Mouse (Mus musculus) lung, embryonic 16.5 days (tissue): ENCODE measurements at regions not wholly inside any gene's neighbourhood (a gene's known extent, or its start where the extent isn't known, plus 50 kb on each side); places are given as distances from the start of the nearest gene placed in this dataset.

Source experiments
- ATAC-seq: fragments of 200-750 bp; cut with Nextera tagmentation; 2 replicates; pipeline ENCODE4 v1.8.0; 2017; ENCODE audit warnings: low read depth, mild to moderate bottlenecking, moderate library complexity
- H3K27ac ChIP-seq: fragments of 300-500 bp; sonication (generic); 2 replicates; pipeline ENCODE4 v1.5.1; 2014; ENCODE audit warnings: mild to moderate bottlenecking, control low read depth, low read length
- H3K27me3 ChIP-seq: fragments of 300-500 bp; sonication (generic); 2 replicates; pipeline ENCODE4 v1.6.1; 2014; ENCODE audit warnings: low read depth, low read length, mixed read lengths; ENCODE audit not compliant: control insufficient read depth, insufficient read depth
- H3K36me3 ChIP-seq: fragments of 300-500 bp; sonication (generic); 2 replicates; pipeline ENCODE4 v1.6.1; 2014; ENCODE audit warnings: low read length; ENCODE audit not compliant: control insufficient read depth, insufficient read depth
- H3K4me1 ChIP-seq: fragments of 300-500 bp; sonication (generic); replicated peaks from 2 replicates; pipeline ENCODE4 v1.6.1; 2014; ENCODE audit warnings: low read length, mixed read lengths; ENCODE audit not compliant: control insufficient read depth, insufficient read depth
- H3K4me2 ChIP-seq: fragments of 300-500 bp; sonication (generic); 2 replicates; pipeline ENCODE4 v1.6.1; 2014; ENCODE audit warnings: low read depth, low read length, control low read depth
- H3K4me3 ChIP-seq: fragments of 300-500 bp; sonication (generic); 2 replicates; pipeline ENCODE4 v1.5.1; 2014; ENCODE audit warnings: mild to moderate bottlenecking, low read length, control low read depth
- H3K9ac ChIP-seq: fragments of 300-500 bp; sonication (generic); 2 replicates; pipeline ENCODE4 v1.6.1; 2014; ENCODE audit warnings: low read length, control low read depth
- H3K9me3 ChIP-seq: fragments of 300-500 bp; sonication (generic); 2 replicates; pipeline ENCODE4 v1.6.1; 2016; ENCODE audit warnings: low read length; ENCODE audit not compliant: control insufficient read depth
- WGBS: fragments of 180-500 bp; shearing (Covaris S2); extraction: QIAGEN DNeasy Blood & Tissue Kit; methylation state at CpG from one replicate; pipeline ENCODE4 v1.1.7; 2014; 5-methylcytosine and 5-hydroxymethylcytosine counted together

DNA sequence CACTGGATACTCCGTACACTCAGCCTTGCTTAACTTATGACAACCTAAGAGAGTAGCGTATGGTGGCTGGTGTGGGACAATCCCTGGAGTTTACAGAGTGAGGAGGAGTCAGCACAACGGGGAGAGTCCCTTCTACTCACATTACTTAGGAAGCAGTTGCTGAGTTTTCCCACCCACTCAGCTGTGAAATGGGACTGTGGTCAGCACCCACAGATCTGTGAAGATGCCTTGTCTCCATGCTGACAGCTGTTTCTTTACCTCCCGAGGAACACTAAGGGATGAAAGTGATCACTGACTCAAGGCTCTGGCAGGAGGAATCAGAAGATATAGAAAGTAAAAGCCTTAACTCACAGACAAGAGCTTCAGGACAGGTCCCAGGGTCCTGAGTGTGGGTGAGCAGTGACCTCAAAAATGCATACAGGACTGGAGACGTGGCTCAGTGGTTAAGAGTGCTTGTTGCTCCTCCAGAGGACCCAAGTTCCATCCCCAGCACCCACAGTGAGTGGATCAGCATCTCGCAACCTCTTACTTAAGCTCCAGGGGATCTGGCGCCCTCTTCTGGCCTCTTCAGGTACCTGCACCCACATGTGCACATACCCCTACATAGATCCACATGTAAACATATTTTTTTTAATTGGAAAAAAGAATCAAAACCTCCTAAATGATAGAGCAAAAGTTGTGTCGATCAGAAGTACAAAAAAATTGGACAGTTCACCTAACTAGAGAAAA is 97.8 kb downstream of the Kctd15 start:
- no peak overlapping the region for H3K9ac ChIP-seq
- no peaks in the 10 kb centered on the region; the same call in 1 of the 2 replicates for H3K9me3 ChIP-seq
- ATAC-seq, result no peak
- no peaks in the 10 kb centered on the region for H3K27me3 ChIP-seq
- H3K27ac ChIP-seq, result no peak overlapping the region
- no peaks in the 10 kb centered on the region for H3K36me3 ChIP-seq
- no peak overlapping the region for H3K4me3 ChIP-seq
- no peaks in the 10 kb centered on the region; the same call in 1 of the 2 replicates for H3K4me1 ChIP-seq
- H3K4me2 ChIP-seq, result no peak overlapping the region
- WGBS, result 77% methylated on average over 8 of the region's 8 CpGs

DNA sequence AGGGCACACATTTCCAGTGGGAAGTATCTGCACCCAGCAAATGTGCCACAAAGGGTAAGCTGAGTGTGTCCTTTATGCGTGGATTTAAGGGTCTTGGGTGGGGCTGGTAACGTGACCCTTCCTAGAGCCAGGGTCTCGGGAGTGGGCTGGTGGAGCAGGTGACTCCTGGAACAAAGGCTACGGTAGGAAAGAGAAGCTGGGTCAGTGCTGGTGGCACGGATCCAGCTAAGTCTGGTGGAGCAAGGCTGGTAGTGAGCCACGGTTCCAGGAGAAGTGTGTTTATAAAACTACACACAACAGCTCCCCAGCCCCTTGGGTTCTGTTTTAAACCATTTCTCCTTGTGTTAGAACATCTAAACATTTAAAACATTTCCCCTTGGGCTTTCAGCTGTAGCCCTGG is 101.3 kb downstream of the Kctd15 start:
- Histone ChIP-seq H3K27me3 (no peaks in the 10 kb centered on the region), H3K36me3 (no peaks in the 10 kb centered on the region), H3K27ac (no peak overlapping the region), H3K9ac (no peak overlapping the region), H3K4me1 (no peaks in the 10 kb centered on the region; the same call in 1 of the 2 replicates), H3K4me3 (no peak overlapping the region), H3K9me3 (no peaks in the 10 kb centered on the region; the same call in 1 of the 2 replicates), H3K4me2 (no peak overlapping the region)
- 50% methylated on average over 6 of the region's 6 CpGs for WGBS
- ATAC-seq, result peak; percentile 28; the same call in 1 of the 2 replicates

DNA sequence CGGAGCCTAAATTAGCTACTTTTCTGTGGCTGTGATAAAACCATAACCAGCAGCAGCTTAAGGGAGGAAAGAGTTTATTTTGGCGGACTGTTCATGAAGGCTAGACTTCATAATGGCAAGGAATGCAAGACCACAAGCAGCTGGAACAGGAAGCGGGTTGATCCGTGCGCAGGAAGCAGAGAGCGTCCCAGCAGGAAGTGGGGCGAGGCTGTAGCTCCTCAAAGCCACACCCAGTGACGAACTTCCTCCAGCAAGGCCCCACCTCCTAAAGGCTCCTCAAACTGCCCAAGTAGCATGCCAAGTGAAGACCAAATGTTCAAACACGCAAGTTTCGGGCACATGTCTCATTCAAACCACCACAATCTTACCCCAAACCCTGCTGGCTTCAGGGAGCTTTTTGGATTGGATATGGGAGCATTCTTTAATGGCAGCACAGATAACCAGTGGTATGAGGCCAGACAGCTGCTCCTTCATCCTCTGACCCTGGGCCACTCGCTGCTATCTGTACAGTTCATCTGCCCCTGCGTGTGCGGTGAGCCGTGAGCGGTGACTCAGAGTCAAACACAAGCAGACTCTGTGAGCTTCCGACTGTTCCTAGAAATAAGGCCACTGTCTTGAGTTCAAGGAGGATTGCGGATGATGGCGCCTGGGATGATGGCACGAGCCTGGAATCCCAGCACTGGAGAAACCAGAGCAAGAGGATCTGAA is 109.8 kb downstream of the Kctd15 start:
- no peaks in the 10 kb centered on the region for H3K9me3 ChIP-seq
- H3K4me2 ChIP-seq, result no peak overlapping the region
- 68% methylated on average over 19 of the region's 19 CpGs for WGBS
- ATAC-seq, result no peak
- H3K4me3 ChIP-seq, result no peak overlapping the region
- H3K4me1 ChIP-seq, result no peaks in the 10 kb centered on the region
- H3K36me3 ChIP-seq, result no peaks in the 10 kb centered on the region
- no peak overlapping the region for H3K9ac ChIP-seq
- no peaks in the 10 kb centered on the region for H3K27me3 ChIP-seq
- no peak overlapping the region for H3K27ac ChIP-seq

DNA sequence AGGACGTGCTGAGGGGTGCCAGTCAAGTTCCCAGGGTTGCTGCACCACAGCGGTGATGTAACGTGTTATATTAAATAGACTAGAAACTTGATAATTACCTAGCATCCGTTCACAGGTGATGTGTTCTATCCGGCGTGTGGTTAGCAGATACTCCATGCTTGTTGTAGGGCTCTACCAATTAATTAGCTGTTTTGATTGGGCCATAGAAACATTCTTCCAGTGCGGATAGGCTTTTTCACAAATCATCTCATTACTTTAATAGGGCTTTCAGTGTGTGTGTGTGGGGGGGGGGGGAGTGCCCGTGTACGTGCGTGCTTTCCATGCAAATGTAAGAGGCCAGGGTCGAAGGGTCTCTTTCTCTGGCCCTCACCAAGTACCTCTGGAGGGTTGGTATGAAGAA is 110.6 kb downstream of the Kctd15 start:
- 89% methylated on average over 11 of the region's 11 CpGs for WGBS
- no peak overlapping the region for H3K27ac ChIP-seq
- no peak overlapping the region for H3K4me3 ChIP-seq
- no peaks in the 10 kb centered on the region for H3K27me3 ChIP-seq
- no peaks in the 10 kb centered on the region for H3K36me3 ChIP-seq
- H3K4me2 ChIP-seq, result no peak overlapping the region
- no peaks in the 10 kb centered on the region for H3K4me1 ChIP-seq
- H3K9me3 ChIP-seq, result no peaks in the 10 kb centered on the region
- H3K9ac ChIP-seq, result no peak overlapping the region
- ATAC-seq, result no peak

DNA sequence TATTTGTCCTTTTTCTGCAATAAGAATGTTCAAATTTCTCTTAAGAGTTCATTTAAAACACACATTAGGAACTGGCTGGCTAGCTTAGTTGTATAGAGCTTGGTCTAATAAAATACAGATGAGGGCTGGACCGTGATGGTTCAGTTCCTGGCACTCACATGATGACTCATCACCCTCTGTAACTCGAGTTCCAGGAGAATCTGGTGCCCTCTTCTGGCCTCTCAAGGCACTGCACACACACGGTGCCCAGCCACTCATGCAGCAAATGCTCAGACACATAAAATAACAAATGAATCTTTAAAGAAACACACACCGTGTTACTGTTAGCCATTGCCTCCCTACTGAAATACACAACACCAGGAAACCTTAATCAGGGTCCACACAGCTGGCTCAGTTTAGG is 114.6 kb downstream of the Kctd15 start:
- no peak overlapping the region for H3K9ac ChIP-seq
- H3K9me3 ChIP-seq, result peaks cover 2% of the 10 kb centered on the region; the same call in 1 of the 2 replicates
- H3K4me3 ChIP-seq, result no peak overlapping the region
- ATAC-seq, result no peak
- H3K27ac ChIP-seq, result no peak overlapping the region
- WGBS, result 75% methylated on average over 4 of the region's 4 CpGs
- H3K4me1 ChIP-seq, result no peaks in the 10 kb centered on the region
- no peaks in the 10 kb centered on the region for H3K27me3 ChIP-seq
- H3K4me2 ChIP-seq, result no peak overlapping the region
- no peaks in the 10 kb centered on the region for H3K36me3 ChIP-seq

DNA sequence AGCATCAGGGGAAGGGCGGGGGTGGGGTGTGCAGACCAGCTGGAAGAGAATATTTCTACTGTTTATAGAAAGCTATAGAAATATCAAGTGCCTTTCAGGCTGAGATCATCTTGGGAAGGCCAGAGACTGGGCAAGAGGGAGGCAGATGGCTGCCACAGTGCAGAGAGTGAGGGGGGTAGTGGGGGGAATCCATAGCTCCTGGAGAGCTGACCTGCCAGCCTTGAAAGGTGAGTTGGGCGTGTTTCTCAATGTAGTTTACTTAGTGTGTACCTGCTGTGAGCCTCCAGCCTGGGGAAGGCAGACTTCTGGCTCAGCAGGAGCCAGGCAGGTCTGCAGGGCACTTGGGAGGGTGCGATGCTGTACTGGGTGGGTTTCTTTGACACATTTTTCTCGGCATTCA is 115.5 kb downstream of the Kctd15 start:
- no peak overlapping the region for H3K4me2 ChIP-seq
- peak overlapping the region; percentile 45; the same call in 1 of the 2 replicates for H3K27ac ChIP-seq
- H3K9ac ChIP-seq, result no peak overlapping the region
- 46% methylated on average over 4 of the region's 4 CpGs for WGBS
- H3K4me1 ChIP-seq, result no peaks in the 10 kb centered on the region
- H3K4me3 ChIP-seq, result no peak overlapping the region
- ATAC-seq, result peak; percentile 83
- H3K27me3 ChIP-seq, result no peaks in the 10 kb centered on the region
- peaks cover 2% of the 10 kb centered on the region; the same call in 1 of the 2 replicates for H3K9me3 ChIP-seq
- H3K36me3 ChIP-seq, result no peaks in the 10 kb centered on the region

DNA sequence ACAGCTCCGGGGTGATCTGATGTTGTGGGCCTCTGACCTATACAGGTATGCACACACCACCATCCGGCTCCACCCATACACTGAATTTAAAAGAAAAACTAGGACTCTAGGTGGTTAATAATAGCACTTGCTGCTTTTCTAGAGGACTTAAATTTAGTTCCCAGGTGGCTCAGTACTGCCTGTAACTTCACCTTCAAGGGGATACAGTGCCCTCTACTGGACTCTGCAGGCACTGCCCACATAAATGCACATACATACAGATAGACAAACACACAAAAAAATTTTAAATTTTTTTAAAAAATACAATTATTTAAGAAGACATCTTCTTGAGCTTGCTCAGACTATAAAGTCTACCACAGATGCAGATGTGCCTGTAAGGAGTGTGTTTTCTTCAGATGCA is 116.7 kb downstream of the Kctd15 start:
- Histone ChIP-seq H3K27me3 (no peaks in the 10 kb centered on the region), H3K9ac (no peak overlapping the region), H3K4me2 (no peak overlapping the region), H3K4me3 (no peak overlapping the region), H3K9me3 (peaks cover 2% of the 10 kb centered on the region; the same call in 1 of the 2 replicates), H3K4me1 (no peaks in the 10 kb centered on the region), H3K27ac (no peak overlapping the region), H3K36me3 (no peaks in the 10 kb centered on the region)
- no peak for ATAC-seq
- 93% methylated on average over 2 of the region's 2 CpGs for WGBS

DNA sequence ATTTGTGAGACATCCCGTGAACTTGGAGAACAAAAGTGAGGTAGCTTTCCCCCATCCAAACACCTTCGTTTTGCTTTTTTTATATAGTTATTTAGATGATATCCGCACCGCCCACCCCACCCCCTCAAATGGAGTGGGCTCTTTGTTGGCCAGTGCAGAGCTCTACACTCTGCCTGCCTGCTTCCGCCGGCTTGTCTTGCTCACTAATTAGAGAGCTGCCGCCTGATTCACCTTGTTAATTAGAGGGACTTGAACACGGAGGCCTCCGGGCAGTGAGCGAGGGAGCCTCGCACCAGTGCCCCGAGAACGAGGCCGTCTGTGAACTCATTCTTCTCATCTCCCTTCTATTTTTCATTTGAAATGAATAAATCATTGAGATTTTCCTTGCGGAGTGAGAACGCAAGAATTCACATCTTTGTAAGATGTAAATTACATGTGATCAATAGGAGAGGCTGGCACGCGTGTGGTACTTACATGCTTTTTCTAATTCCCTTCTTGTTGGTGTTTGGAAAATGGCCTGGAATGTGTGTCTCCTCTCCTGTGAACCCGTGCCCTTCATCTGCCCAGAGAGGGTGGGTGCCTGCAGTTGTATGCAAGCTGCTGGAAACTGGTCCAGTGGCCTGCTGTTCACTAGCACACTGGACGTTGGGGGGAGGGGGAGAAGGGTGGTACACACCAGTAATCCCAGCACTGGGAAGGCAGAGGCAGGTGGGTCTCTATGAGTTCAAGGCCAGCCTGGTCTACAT is 118.0 kb downstream of the Kctd15 start:
- H3K9ac ChIP-seq, result no peak overlapping the region
- no peaks in the 10 kb centered on the region for H3K4me1 ChIP-seq
- no peak overlapping the region for H3K4me2 ChIP-seq
- no peak overlapping the region for H3K27ac ChIP-seq
- no peak overlapping the region for H3K4me3 ChIP-seq
- H3K27me3 ChIP-seq, result no peaks in the 10 kb centered on the region
- H3K9me3 ChIP-seq, result peaks cover 2% of the 10 kb centered on the region; the same call in 1 of the 2 replicates
- no peaks in the 10 kb centered on the region for H3K36me3 ChIP-seq
- 85% methylated on average over 20 of the region's 20 CpGs for WGBS
- ATAC-seq, result no peak

DNA sequence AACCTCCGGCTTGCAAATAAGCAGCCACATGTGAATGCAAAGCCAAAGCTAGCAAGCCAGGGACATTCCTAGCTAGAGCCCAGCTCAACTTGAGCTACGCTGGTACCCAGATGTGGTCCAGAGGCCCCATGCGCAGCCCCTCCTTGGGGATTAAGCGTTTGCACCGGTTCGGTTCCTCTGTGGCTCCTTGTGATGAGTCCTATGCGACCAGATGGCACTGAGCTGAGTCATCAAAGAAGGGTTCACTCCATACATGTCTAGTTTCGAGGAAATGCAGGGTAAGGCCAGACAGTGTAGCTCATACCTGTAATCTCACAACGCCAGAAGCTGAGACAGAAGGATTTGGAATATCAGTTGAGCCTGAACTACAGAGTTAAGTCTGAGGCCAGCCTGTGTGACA is 119.4 kb downstream of the Kctd15 start:
- no peak overlapping the region for H3K9ac ChIP-seq
- no peak overlapping the region for H3K27ac ChIP-seq
- H3K9me3 ChIP-seq, result peaks cover 2% of the 10 kb centered on the region; the same call in 1 of the 2 replicates
- H3K4me3 ChIP-seq, result no peak overlapping the region
- H3K4me1 ChIP-seq, result no peaks in the 10 kb centered on the region
- H3K4me2 ChIP-seq, result no peak overlapping the region
- 72% methylated on average over 9 of the region's 9 CpGs for WGBS
- H3K27me3 ChIP-seq, result no peaks in the 10 kb centered on the region
- no peaks in the 10 kb centered on the region for H3K36me3 ChIP-seq
- no peak for ATAC-seq
